Mouse (Mus musculus): Measurements from ENCODE around the gene Creb3l2. TPM values are rescaled to one million over a fixed set of nuclear protein-coding genes. Genes with fewer than 3 reads are reported as not detected.

Gene Creb3l2
- polyA plus RNA-seq, 1 experiment: 6.9 TPM

DNA sequence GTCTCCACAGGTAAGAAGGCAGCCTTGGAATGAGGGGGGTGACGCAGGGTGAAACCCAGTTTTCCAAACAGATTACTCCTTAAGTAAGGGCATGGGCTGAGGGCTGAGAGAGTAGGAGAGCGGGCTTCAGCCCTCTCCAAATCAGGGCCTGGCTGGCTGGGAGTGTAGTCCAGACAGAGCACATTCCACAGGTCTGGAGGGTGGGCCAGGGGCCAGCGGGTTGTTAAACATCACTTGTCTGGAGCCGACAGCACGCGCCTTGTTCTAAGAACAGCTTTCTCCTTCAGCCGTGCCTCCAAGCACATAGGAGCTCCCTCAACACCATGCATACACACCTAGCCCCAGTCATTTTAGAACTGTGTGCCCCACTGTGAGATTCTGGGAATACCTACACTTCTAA, 26.9 kb downstream of the Creb3l2 start:
- H3K4me3 ChIP-seq (ENCODE audit: insufficient read depth, low read length): no peak overlapping the region
- H3K4me1 ChIP-seq (ENCODE audit: control insufficient read depth, insufficient read depth, low read length): no peaks in the 10 kb centered on the region; the same call in none of the 2 replicates
- TF ChIP-seq POLR2A (IDR thresholded peaks at IDR 0.05; ENCODE audit: borderline replicate concordance, low read depth, low read length) (no peak), CTCF (IDR thresholded peaks at IDR 0.05; ENCODE audit: low read depth, low read length) (no peak)
- H3K27ac ChIP-seq (ENCODE audit: insufficient read depth, low read depth, low read length): no peak overlapping the region

DNA sequence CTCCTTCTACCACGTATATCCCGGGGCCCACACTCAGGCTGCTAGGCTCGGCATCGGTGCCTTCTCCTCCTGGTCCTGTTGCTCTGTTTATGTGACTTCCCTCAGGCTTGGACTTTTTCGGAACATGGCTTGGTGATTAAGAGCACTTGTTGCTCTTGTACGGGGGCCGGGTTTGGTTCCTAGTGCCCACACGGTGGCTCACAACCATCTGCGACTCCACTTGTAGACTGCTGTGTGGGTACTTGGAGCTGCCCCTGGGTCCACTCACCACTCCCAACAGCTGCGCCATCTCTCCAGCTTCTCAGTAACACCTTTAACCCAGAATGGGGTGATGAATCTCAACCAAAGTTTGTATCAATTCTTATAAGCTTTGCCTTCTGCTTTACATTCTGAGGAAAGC, 27.4 kb downstream of the Creb3l2 start:
- Histone ChIP-seq H3K4me3 (ENCODE audit: insufficient read depth, low read length) (no peak overlapping the region), H3K4me1 (ENCODE audit: control insufficient read depth, insufficient read depth, low read length) (no peaks in the 10 kb centered on the region; the same call in none of the 2 replicates), H3K27ac (ENCODE audit: insufficient read depth, low read depth, low read length) (no peak overlapping the region)
- TF ChIP-seq CTCF (IDR thresholded peaks at IDR 0.05; ENCODE audit: low read depth, low read length) (no peak), POLR2A (IDR thresholded peaks at IDR 0.05; ENCODE audit: borderline replicate concordance, low read depth, low read length) (no peak)

DNA sequence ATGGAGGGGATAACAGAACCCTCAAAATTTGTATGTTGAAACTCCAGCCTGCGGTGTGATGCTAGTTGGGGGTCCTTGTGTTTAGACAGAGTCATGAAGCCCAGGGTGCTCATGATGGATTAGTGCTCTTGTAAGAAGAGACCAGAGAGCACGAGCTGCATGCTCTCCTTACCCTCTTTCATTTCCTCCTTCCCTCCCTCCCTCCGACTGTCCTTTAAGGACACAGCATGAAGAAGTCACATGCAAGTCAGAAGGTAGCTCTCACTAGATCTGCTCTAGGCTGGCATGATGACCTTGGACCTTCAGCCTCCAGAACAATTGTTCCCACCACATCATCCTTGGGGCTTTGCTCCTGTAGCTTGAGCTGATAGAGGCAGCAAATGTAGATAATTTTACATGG, 30.2 kb downstream of the Creb3l2 start:
- no peak overlapping the region for H3K4me3 ChIP-seq (ENCODE audit: insufficient read depth, low read length)
- no peak overlapping the region for H3K27ac ChIP-seq (ENCODE audit: insufficient read depth, low read depth, low read length)
- no peak for TF ChIP-seq CTCF (IDR thresholded peaks at IDR 0.05; ENCODE audit: low read depth, low read length)
- TF ChIP-seq POLR2A (IDR thresholded peaks at IDR 0.05; ENCODE audit: borderline replicate concordance, low read depth, low read length): no peak
- H3K4me1 ChIP-seq (ENCODE audit: control insufficient read depth, insufficient read depth, low read length): no peaks in the 10 kb centered on the region

DNA sequence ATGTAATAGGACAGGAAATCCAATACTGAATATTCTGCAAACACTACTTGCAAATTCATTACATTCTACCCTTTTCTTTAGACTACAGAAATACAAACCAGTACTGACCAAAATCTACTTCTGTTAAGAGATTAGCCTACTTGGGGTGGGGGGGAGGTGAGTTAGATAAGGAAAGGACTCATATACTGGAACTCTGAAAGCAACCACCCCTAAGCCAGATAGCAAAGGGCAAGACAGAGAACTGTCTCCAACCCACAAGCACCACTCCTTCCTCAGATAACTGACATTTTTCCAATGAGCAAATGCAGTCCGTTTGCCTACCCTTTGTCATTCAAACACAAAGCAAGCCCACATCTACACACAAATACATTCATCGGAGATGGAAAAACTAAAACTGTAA, 32.1 kb downstream of the Creb3l2 start:
- H3K4me1 ChIP-seq (ENCODE audit: control insufficient read depth, insufficient read depth, low read length): no peaks in the 10 kb centered on the region
- no peak for TF ChIP-seq POLR2A (IDR thresholded peaks at IDR 0.05; ENCODE audit: borderline replicate concordance, low read depth, low read length)
- no peak for TF ChIP-seq CTCF (IDR thresholded peaks at IDR 0.05; ENCODE audit: low read depth, low read length)
- H3K27ac ChIP-seq (ENCODE audit: insufficient read depth, low read depth, low read length): no peak overlapping the region
- no peak overlapping the region for H3K4me3 ChIP-seq (ENCODE audit: insufficient read depth, low read length)

DNA sequence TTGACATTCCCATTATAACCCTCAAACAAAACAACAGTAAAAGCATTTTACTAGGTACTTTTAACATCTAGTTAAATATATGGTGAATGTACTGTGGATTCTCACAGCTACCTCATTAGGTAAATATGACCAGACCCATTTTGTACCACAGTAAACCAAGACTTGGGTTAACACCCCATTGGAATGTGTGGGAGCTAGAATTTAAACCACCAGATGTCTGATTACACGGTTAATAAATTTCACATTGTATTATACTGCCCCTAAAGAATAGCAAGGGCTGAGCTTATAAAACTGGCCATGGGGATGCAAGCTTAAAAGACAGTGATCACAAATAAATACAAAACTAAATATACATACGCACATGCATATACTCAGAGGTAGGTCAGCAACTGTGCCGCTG, 34.1 kb downstream of the Creb3l2 start:
- H3K4me3 ChIP-seq (ENCODE audit: insufficient read depth, low read length): no peak overlapping the region
- no peaks in the 10 kb centered on the region for H3K4me1 ChIP-seq (ENCODE audit: control insufficient read depth, insufficient read depth, low read length)
- H3K27ac ChIP-seq (ENCODE audit: insufficient read depth, low read depth, low read length): no peak overlapping the region
- TF ChIP-seq POLR2A (IDR thresholded peaks at IDR 0.05; ENCODE audit: borderline replicate concordance, low read depth, low read length): no peak
- TF ChIP-seq CTCF (IDR thresholded peaks at IDR 0.05; ENCODE audit: low read depth, low read length): no peak

DNA sequence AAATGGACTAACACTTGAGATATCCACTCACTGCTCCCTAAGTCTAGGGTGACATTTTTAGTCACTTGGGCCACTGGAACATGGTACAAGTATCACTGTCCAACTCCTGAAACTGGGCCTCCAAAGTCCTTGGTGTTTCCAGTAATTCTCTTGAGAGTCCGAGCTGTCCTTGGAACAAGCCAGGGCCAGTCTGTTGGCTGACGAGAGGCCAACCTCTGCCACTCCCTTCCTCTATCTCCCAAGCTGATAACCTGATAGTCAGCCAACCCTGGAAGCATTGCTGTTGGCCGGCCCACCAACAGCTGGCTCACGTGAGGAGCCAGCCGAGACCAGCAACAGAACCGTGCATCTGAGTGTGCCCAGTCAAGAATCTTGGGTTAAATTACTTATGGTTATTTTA, 35.0 kb downstream of the Creb3l2 start:
- no peaks in the 10 kb centered on the region for H3K4me1 ChIP-seq (ENCODE audit: control insufficient read depth, insufficient read depth, low read length)
- TF ChIP-seq POLR2A (IDR thresholded peaks at IDR 0.05; ENCODE audit: borderline replicate concordance, low read depth, low read length) (no peak), CTCF (IDR thresholded peaks at IDR 0.05; ENCODE audit: low read depth, low read length) (no peak)
- no peak overlapping the region for H3K4me3 ChIP-seq (ENCODE audit: insufficient read depth, low read length)
- no peak overlapping the region for H3K27ac ChIP-seq (ENCODE audit: insufficient read depth, low read depth, low read length)

DNA sequence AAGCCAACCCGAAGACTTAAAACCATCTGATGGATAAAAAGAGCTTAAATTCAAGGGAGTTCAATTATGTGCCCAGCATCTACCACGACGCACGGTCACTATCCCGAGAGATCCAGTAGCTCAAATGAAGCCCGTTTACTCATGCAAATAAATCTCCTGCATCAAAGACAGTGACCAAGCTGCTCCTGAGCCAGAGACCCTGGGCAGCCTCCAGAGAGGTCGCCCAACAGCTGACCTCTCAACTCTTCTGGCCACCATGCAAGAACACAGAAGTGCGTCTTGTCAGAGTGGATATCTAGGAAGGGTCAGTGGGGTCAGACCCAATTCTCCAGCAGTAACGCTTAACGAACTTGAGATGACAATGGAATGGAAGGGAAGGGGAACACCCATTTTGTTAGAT, 35.9 kb downstream of the Creb3l2 start:
- Histone ChIP-seq H3K27ac (ENCODE audit: insufficient read depth, low read depth, low read length) (no peak overlapping the region), H3K4me1 (ENCODE audit: control insufficient read depth, insufficient read depth, low read length) (no peaks in the 10 kb centered on the region), H3K4me3 (ENCODE audit: insufficient read depth, low read length) (no peak overlapping the region)
- TF ChIP-seq POLR2A (IDR thresholded peaks at IDR 0.05; ENCODE audit: borderline replicate concordance, low read depth, low read length): no peak
- TF ChIP-seq CTCF (IDR thresholded peaks at IDR 0.05; ENCODE audit: low read depth, low read length): no peak

DNA sequence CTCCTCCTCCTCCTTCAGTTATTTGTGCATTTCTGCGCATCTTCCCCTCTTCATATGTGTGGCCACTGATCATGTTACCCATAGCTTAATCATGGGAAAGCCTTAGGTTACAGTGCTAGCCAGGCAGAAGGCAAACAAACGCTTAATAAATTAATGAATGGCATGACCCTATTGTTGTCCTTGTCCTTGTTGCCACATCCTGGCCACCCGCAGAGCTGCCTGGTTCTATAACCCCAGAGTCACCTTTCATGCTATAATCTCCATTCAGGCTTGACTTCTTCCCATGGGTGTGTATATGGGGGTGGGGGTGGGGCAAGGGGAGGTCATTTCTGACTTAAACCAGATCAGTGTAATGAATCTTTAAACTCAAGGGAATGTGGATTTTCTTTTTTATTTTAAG, 37.6 kb downstream of the Creb3l2 start:
- no peak overlapping the region for H3K27ac ChIP-seq (ENCODE audit: insufficient read depth, low read depth, low read length)
- TF ChIP-seq CTCF (IDR thresholded peaks at IDR 0.05; ENCODE audit: low read depth, low read length): no peak
- TF ChIP-seq POLR2A (IDR thresholded peaks at IDR 0.05; ENCODE audit: borderline replicate concordance, low read depth, low read length): no peak
- no peaks in the 10 kb centered on the region for H3K4me1 ChIP-seq (ENCODE audit: control insufficient read depth, insufficient read depth, low read length)
- H3K4me3 ChIP-seq (ENCODE audit: insufficient read depth, low read length): no peak overlapping the region

DNA sequence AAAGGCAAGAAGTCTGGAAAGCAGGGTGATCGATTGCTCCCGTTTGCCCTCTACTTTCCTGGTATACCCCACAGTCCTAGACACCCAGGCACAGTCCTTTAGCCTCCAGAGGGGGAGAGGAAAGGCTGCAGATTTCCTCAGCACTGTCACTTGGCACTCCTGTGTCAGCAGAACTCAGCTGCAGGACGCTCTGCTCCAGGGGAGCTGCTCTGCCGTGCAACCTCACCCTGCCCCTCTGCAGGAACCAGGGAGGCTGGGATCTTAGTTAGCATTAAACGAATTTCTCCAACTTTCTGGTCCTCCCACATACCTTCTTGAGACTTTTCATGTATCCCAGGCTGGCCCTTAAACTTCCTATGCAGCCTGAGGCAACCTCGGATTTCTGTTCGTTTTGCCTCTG, 40.0 kb downstream of the Creb3l2 start:
- TF ChIP-seq CTCF (IDR thresholded peaks at IDR 0.05; ENCODE audit: low read depth, low read length): no peak
- no peak for TF ChIP-seq POLR2A (IDR thresholded peaks at IDR 0.05; ENCODE audit: borderline replicate concordance, low read depth, low read length)
- no peaks in the 10 kb centered on the region for H3K4me1 ChIP-seq (ENCODE audit: control insufficient read depth, insufficient read depth, low read length)
- H3K27ac ChIP-seq (ENCODE audit: insufficient read depth, low read depth, low read length): no peak overlapping the region
- no peak overlapping the region for H3K4me3 ChIP-seq (ENCODE audit: insufficient read depth, low read length)

DNA sequence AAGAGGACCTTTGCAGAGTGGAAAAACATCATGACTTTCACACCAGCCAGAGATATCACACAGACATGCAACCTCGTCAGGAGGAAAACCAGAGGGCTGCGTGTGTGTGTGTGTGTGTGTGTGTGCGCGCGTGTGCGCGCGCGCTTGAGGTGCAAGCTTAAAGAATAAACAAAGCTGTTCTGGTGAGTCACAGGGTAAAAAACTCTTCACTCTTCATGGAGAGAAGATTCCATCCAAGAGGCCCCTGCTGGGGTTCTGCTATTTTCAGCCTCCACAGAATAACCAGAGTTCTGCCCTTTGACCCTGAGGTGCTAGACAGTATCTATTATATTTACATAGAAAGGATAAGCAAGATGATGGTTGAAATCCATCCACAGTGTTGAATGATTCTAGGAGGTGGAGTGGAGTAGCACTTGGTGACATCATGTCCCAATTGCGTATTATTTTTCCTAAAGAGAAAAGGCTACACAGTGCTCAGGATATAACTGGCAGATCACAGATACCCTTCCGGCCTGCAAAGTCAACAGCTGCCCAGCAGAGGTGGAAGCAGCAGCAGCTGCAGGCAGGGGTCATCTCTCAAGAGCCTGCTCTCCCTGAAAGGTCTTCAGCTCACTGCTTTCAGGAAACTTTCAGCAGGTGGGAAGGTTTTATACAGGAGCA, 41.0 kb downstream of the Creb3l2 start:
- Histone ChIP-seq H3K4me1 (ENCODE audit: control insufficient read depth, insufficient read depth, low read length) (no peaks in the 10 kb centered on the region), H3K4me3 (ENCODE audit: insufficient read depth, low read length) (no peak overlapping the region), H3K27ac (ENCODE audit: insufficient read depth, low read depth, low read length) (no peak overlapping the region)
- TF ChIP-seq POLR2A (IDR thresholded peaks at IDR 0.05; ENCODE audit: borderline replicate concordance, low read depth, low read length): no peak
- TF ChIP-seq CTCF (IDR thresholded peaks at IDR 0.05; ENCODE audit: low read depth, low read length): no peak
